Mouse (Mus musculus) heart, postnatal 0 days (tissue): ENCODE data around the gene Pdzd4.

Source experiments
- CTCF ChIP-seq: IDR thresholded peaks from 2 replicates; pipeline ENCODE4 v1.5.1; 2016; ENCODE audit warnings: antibody characterized with exemption, control low read depth, low read depth
- EP300 ChIP-seq: IDR thresholded peaks from 2 replicates; pipeline ENCODE4 v1.6.1; 2016; ENCODE audit warnings: antibody characterized with exemption, low read depth

GRCm38 (mm10) chrX:73782227-73782626, 42.5 kb downstream of the Pdzd4 start:
- TF ChIP-seq CTCF (no peak), EP300 (no peak)
